Mouse (Mus musculus) kidney, adult 2 months (tissue): Measurements from ENCODE around the gene Fam53a.

ENCODE experiments used
- CTCF ChIP-seq: fragments of 200-500 bp; conservative IDR thresholded peaks from 2 replicates; pipeline ENCODE4 v1.5.1; 2011; ENCODE audit warnings: low read depth, mild to moderate bottlenecking, control low read depth, low read length, moderate library complexity, mixed read lengths; ENCODE audit not compliant: insufficient read depth, insufficient read length
- POLR2A ChIP-seq: fragments of 200-500 bp; IDR thresholded peaks from one replicate; pipeline ENCODE4 v1.6.1; 2011; ENCODE audit warnings: low read depth, low read length, control low read depth

GRCm38 (mm10) chr5:33654424-33654823 is 25.0 kb upstream of the Fam53a start:
- TF ChIP-seq CTCF (no peak), POLR2A (no peak)
